Mouse (Mus musculus): Measurements from ENCODE around the gene Sema6d. TPM values are rescaled to one million over a fixed set of nuclear protein-coding genes. Genes with fewer than 3 reads are reported as not detected.
"Not testable (repeated sequence)": the region's sequence is repeated elsewhere in the genome, so short reads cannot be mapped to it uniquely, and the experiment has no call there.

The Sema6d gene
- polyA plus RNA-seq, 1 experiment, result 4.5 TPM

GRCm38 (mm10) chr2:124298351-124298750 is 208.6 kb downstream of the Sema6d start:
- Histone ChIP-seq H3K4me3 (ENCODE audit: insufficient read depth, low read depth, low read length) (no peak overlapping the region), H3K4me1 (ENCODE audit: control insufficient read depth, insufficient read depth, insufficient read length, low read length) (no peaks in the 10 kb centered on the region), H3K27ac (replicated peaks; ENCODE audit: low read depth, low read length) (no peak overlapping the region)

GRCm38 (mm10) chr2:124298872-124299271 is 209.1 kb downstream of the Sema6d start:
- Histone ChIP-seq H3K4me3 (ENCODE audit: insufficient read depth, low read depth, low read length) (no peak overlapping the region), H3K27ac (replicated peaks; ENCODE audit: low read depth, low read length) (no peak overlapping the region), H3K4me1 (ENCODE audit: control insufficient read depth, insufficient read depth, insufficient read length, low read length) (no peaks in the 10 kb centered on the region)

GRCm38 (mm10) chr2:124308605-124309004 is 218.8 kb downstream of the Sema6d start:
- Histone ChIP-seq H3K4me3 (ENCODE audit: insufficient read depth, low read depth, low read length) (no peak overlapping the region), H3K4me1 (ENCODE audit: control insufficient read depth, insufficient read depth, insufficient read length, low read length) (no peaks in the 10 kb centered on the region), H3K27ac (replicated peaks; ENCODE audit: low read depth, low read length) (no peak overlapping the region)

- H3K4me3 ChIP-seq (ENCODE audit: insufficient read depth, low read depth, low read length), result no peak overlapping the region
- no peaks in the 10 kb centered on the region for H3K4me1 ChIP-seq (ENCODE audit: control insufficient read depth, insufficient read depth, insufficient read length, low read length)
- no peak overlapping the region for H3K27ac ChIP-seq (replicated peaks; ENCODE audit: low read depth, low read length)
Observed at GRCm38 (mm10) chr2:124309361-124310128, 219.8 kb downstream of the Sema6d start.

GRCm38 (mm10) chr2:124322528-124323215 is 232.9 kb downstream of the Sema6d start:
- H3K4me3 ChIP-seq (ENCODE audit: insufficient read depth, low read depth, low read length), result no peak overlapping the region
- H3K4me1 ChIP-seq (ENCODE audit: control insufficient read depth, insufficient read depth, insufficient read length, low read length), result no peaks in the 10 kb centered on the region
- no peak overlapping the region for H3K27ac ChIP-seq (replicated peaks; ENCODE audit: low read depth, low read length)

- H3K4me1 ChIP-seq (ENCODE audit: control insufficient read depth, insufficient read depth, insufficient read length, low read length), result no peaks in the 10 kb centered on the region
- H3K4me3 ChIP-seq (ENCODE audit: insufficient read depth, low read depth, low read length), result no peak overlapping the region
- no peak overlapping the region for H3K27ac ChIP-seq (replicated peaks; ENCODE audit: low read depth, low read length)
Observed at GRCm38 (mm10) chr2:124324107-124324724, 234.4 kb downstream of the Sema6d start.

GRCm38 (mm10) chr2:124329473-124330130 is 239.8 kb downstream of the Sema6d start:
- Histone ChIP-seq H3K4me3 (ENCODE audit: insufficient read depth, low read depth, low read length) (no peak overlapping the region), H3K4me1 (ENCODE audit: control insufficient read depth, insufficient read depth, insufficient read length, low read length) (no peaks in the 10 kb centered on the region), H3K27ac (replicated peaks; ENCODE audit: low read depth, low read length) (no peak overlapping the region)

- no peak overlapping the region for H3K4me3 ChIP-seq (ENCODE audit: insufficient read depth, low read depth, low read length)
- no peak overlapping the region for H3K27ac ChIP-seq (replicated peaks; ENCODE audit: low read depth, low read length)
- H3K4me1 ChIP-seq (ENCODE audit: control insufficient read depth, insufficient read depth, insufficient read length, low read length), result no peaks in the 10 kb centered on the region
Observed at GRCm38 (mm10) chr2:124332890-124333289, 243.1 kb downstream of the Sema6d start.

GRCm38 (mm10) chr2:124334655-124335054 is 244.9 kb downstream of the Sema6d start:
- not testable (repeated sequence) for H3K27ac ChIP-seq (replicated peaks; ENCODE audit: low read depth, low read length); H3K4me1 ChIP-seq (ENCODE audit: control insufficient read depth, insufficient read depth, insufficient read length, low read length); H3K4me3 ChIP-seq (ENCODE audit: insufficient read depth, low read depth, low read length)

- no peak overlapping the region for H3K4me3 ChIP-seq (ENCODE audit: insufficient read depth, low read depth, low read length)
- no peaks in the 10 kb centered on the region for H3K4me1 ChIP-seq (ENCODE audit: control insufficient read depth, insufficient read depth, insufficient read length, low read length)
- no peak overlapping the region for H3K27ac ChIP-seq (replicated peaks; ENCODE audit: low read depth, low read length)
Observed at GRCm38 (mm10) chr2:124338296-124338695, 248.5 kb downstream of the Sema6d start.

GRCm38 (mm10) chr2:124354191-124354590 is 264.4 kb downstream of the Sema6d start:
- H3K27ac ChIP-seq (replicated peaks; ENCODE audit: low read depth, low read length), result no peak overlapping the region
- H3K4me3 ChIP-seq (ENCODE audit: insufficient read depth, low read depth, low read length), result no peak overlapping the region
- no peaks in the 10 kb centered on the region for H3K4me1 ChIP-seq (ENCODE audit: control insufficient read depth, insufficient read depth, insufficient read length, low read length)

- Histone ChIP-seq H3K4me1 (ENCODE audit: control insufficient read depth, insufficient read depth, insufficient read length, low read length) (no peaks in the 10 kb centered on the region), H3K4me3 (ENCODE audit: insufficient read depth, low read depth, low read length) (no peak overlapping the region), H3K27ac (replicated peaks; ENCODE audit: low read depth, low read length) (no peak overlapping the region)
Observed at GRCm38 (mm10) chr2:124354716-124355115, 264.9 kb downstream of the Sema6d start.

GRCm38 (mm10) chr2:124369291-124369690 is 279.5 kb downstream of the Sema6d start:
- no peak overlapping the region for H3K27ac ChIP-seq (replicated peaks; ENCODE audit: low read depth, low read length)
- 0 out of 2 replicates have a peak, but pooled peaks cover 3% of the 10 kb centered on the region for H3K4me1 ChIP-seq (ENCODE audit: control insufficient read depth, insufficient read depth, insufficient read length, low read length)
- H3K4me3 ChIP-seq (ENCODE audit: insufficient read depth, low read depth, low read length), result no peak overlapping the region

GRCm38 (mm10) chr2:124369991-124370390 is 280.2 kb downstream of the Sema6d start:
- H3K4me1 ChIP-seq (ENCODE audit: control insufficient read depth, insufficient read depth, insufficient read length, low read length), result 0 out of 2 replicates have a peak, but pooled peaks cover 3% of the 10 kb centered on the region
- H3K4me3 ChIP-seq (ENCODE audit: insufficient read depth, low read depth, low read length), result no peak overlapping the region
- no peak overlapping the region for H3K27ac ChIP-seq (replicated peaks; ENCODE audit: low read depth, low read length)

- H3K4me1 ChIP-seq (ENCODE audit: control insufficient read depth, insufficient read depth, insufficient read length, low read length), result 0 out of 2 replicates have a peak, but pooled peaks cover 3% of the 10 kb centered on the region
- H3K4me3 ChIP-seq (ENCODE audit: insufficient read depth, low read depth, low read length), result no peak overlapping the region
- no peak overlapping the region for H3K27ac ChIP-seq (replicated peaks; ENCODE audit: low read depth, low read length)
Observed at GRCm38 (mm10) chr2:124371363-124371762, 281.6 kb downstream of the Sema6d start.

Data from brown adipose tissue, adult 24 weeks (tissue).